Mouse (Mus musculus) lung, postnatal 0 days (tissue): ENCODE measurements around the gene Btd.

Source experiments
- CTCF ChIP-seq: IDR thresholded peaks from 2 replicates; pipeline ENCODE4 v1.5.1; 2016; ENCODE audit warnings: antibody characterized with exemption, mild to moderate bottlenecking
- EP300 ChIP-seq: IDR thresholded peaks from 2 replicates; pipeline ENCODE4 v1.6.1; 2016; ENCODE audit warnings: antibody characterized with exemption, mild to moderate bottlenecking, control low read depth

- no peak for TF ChIP-seq CTCF
- no peak for TF ChIP-seq EP300
Observed at GRCm38 (mm10) chr14:31683610-31684009, 42.8 kb downstream of the Btd start.
